Mouse (Mus musculus): ENCODE results near the gene Fgf3.

DNA sequence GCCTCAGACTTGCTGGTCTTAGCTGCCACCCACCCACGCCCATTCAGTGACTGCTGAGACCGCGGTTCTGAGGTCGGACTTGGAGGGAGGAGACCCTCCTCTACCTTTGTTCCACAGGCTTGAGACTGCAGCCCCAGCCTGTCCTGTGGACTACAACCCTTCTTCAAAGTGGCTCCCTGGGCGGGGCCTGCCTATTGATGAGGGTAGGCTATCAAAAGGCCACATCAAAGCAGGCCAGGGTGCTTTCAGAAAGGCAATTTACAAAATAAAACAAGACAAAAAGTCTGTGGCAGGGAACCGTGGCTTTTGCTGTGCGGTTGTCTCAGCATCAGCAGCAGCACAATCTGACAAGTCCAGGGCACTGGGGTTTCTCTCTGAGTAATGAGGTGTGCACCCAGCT lies 16.0 kb upstream of the Fgf3 start:
- TF ChIP-seq CTCF (IDR thresholded peaks at IDR 0.05; ENCODE audit: low read depth, low read length) (no peak), POLR2A (IDR thresholded peaks at IDR 0.05; ENCODE audit: extremely low read depth, insufficient read depth, low read length) (no peak)
